Mouse (Mus musculus): ENCODE results near the gene Tas2r137. TPM values are rescaled to one million over a fixed set of nuclear protein-coding genes. Genes with fewer than 3 reads are reported as not detected.

The Tas2r137 gene
- not detected for polyA plus RNA-seq (2012; fragmentation: generic; extraction: Trizol)

DNA sequence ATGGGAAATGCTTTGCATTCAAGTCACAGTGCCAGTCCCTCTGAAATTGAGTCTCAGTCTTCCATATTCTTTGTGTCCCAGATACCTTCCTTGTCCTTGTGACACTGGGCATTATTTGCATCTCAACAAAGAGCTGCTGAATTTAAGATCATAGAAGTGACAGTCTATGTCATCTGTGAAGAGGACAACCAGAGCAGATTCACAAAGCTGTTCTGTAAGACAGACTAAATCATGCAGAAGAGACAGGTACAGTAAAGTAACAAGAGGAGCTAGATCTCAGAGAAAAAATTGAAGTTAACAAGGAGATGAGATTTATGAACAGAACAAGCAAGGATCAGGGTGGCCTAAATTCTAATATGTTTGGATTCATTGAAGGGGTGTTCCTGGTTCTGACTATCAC, at the start of gene Tas2r137:
Gene Tas2r137 (plus strand): TSS at position 301 of the 400 bp plus-strand sequence.
- H3K4me3 ChIP-seq = no peak within 1 kb of the TSS
- H3K4me2 ChIP-seq (ENCODE audit: low read depth) = no peak within 1 kb of the TSS
- no peaks in the 10 kb centered on the region for H3K27me3 ChIP-seq (ENCODE audit: control insufficient read depth, insufficient read depth, insufficient read length)
- H3K36me3 ChIP-seq (ENCODE audit: control insufficient read depth, insufficient read depth) = peaks cover 4% of the 10 kb centered on the region
- no peak for TF ChIP-seq POLR2A (IDR thresholded peaks at IDR 0.05; ENCODE audit: insufficient read length, low read depth)
- H3K79me2 ChIP-seq (ENCODE audit: control insufficient read depth, insufficient read depth) = no peaks in the 10 kb centered on the region
- H3ac ChIP-seq (ENCODE audit: control insufficient read depth, insufficient read length) = no peak within 1 kb of the TSS

GRCm38 (mm10) chr6:40441276-40441675, 49.8 kb upstream of the Tas2r137 start:
- H3K79me2 ChIP-seq (ENCODE audit: control insufficient read depth, insufficient read depth) = no peaks in the 10 kb centered on the region
- H3K4me3 ChIP-seq = no peak overlapping the region
- peaks cover 31% of the 10 kb centered on the region for H3K27me3 ChIP-seq (ENCODE audit: control insufficient read depth, insufficient read depth, insufficient read length)
- TF ChIP-seq USF1 (IDR thresholded peaks at IDR 0.05; ENCODE audit: low read depth) (no peak), REST (IDR thresholded peaks at IDR 0.05; ENCODE audit: insufficient read depth, insufficient read length) (no peak), MYOD1 (IDR thresholded peaks at IDR 0.05; ENCODE audit: control insufficient read depth in 1 of 3, insufficient read length in 2 of 3, low read depth in 2 of 3) (no peak), MAX (IDR thresholded peaks at IDR 0.05; ENCODE audit: low read depth) (no peak), TCF12 (IDR thresholded peaks at IDR 0.05; ENCODE audit: insufficient read depth, poor library complexity, severe bottlenecking) (no peak), E2F4 (IDR thresholded peaks at IDR 0.05; ENCODE audit: insufficient read depth) (no peak), MYOG (IDR thresholded peaks at IDR 0.05; ENCODE audit: control insufficient read depth in 1 of 3, insufficient read depth in 1 of 3, insufficient read length in 2 of 3, low read depth in 2 of 3) (no peak), TCF3 (IDR thresholded peaks at IDR 0.05; ENCODE audit: insufficient read length, low read depth) (no peak), CEBPB (IDR thresholded peaks at IDR 0.05; ENCODE audit: insufficient read depth, poor library complexity, severe bottlenecking) (no peak), SRF (IDR thresholded peaks at IDR 0.05; ENCODE audit: control insufficient read depth, insufficient read length, low read depth) (no peak), POLR2AphosphoS2 (IDR thresholded peaks at IDR 0.05; ENCODE audit: insufficient read length, low read depth) (no peak), POLR2A (IDR thresholded peaks at IDR 0.05; ENCODE audit: insufficient read length, low read depth) (no peak)
- no peak overlapping the region for H3K4me2 ChIP-seq (ENCODE audit: low read depth)
- no peak overlapping the region for H3ac ChIP-seq (ENCODE audit: control insufficient read depth, insufficient read length)
- no peaks in the 10 kb centered on the region for H3K36me3 ChIP-seq (ENCODE audit: control insufficient read depth, insufficient read depth)

GRCm38 (mm10) chr6:40441755-40442154, 49.3 kb upstream of the Tas2r137 start:
- Histone ChIP-seq H3ac (ENCODE audit: control insufficient read depth, insufficient read length) (no peak overlapping the region), H3K4me2 (ENCODE audit: low read depth) (no peak overlapping the region), H3K79me2 (ENCODE audit: control insufficient read depth, insufficient read depth) (no peaks in the 10 kb centered on the region), H3K4me3 (no peak overlapping the region), H3K36me3 (ENCODE audit: control insufficient read depth, insufficient read depth) (no peaks in the 10 kb centered on the region), H3K27me3 (ENCODE audit: control insufficient read depth, insufficient read depth, insufficient read length) (peaks cover 36% of the 10 kb centered on the region)
- TF ChIP-seq REST (IDR thresholded peaks at IDR 0.05; ENCODE audit: insufficient read depth, insufficient read length) (no peak), USF1 (IDR thresholded peaks at IDR 0.05; ENCODE audit: low read depth) (no peak), MYOG (IDR thresholded peaks at IDR 0.05; ENCODE audit: control insufficient read depth in 1 of 3, insufficient read depth in 1 of 3, insufficient read length in 2 of 3, low read depth in 2 of 3) (no peak), MYOD1 (IDR thresholded peaks at IDR 0.05; ENCODE audit: control insufficient read depth in 1 of 3, insufficient read length in 2 of 3, low read depth in 2 of 3) (no peak), POLR2AphosphoS2 (IDR thresholded peaks at IDR 0.05; ENCODE audit: insufficient read length, low read depth) (no peak), TCF3 (IDR thresholded peaks at IDR 0.05; ENCODE audit: insufficient read length, low read depth) (no peak)

DNA sequence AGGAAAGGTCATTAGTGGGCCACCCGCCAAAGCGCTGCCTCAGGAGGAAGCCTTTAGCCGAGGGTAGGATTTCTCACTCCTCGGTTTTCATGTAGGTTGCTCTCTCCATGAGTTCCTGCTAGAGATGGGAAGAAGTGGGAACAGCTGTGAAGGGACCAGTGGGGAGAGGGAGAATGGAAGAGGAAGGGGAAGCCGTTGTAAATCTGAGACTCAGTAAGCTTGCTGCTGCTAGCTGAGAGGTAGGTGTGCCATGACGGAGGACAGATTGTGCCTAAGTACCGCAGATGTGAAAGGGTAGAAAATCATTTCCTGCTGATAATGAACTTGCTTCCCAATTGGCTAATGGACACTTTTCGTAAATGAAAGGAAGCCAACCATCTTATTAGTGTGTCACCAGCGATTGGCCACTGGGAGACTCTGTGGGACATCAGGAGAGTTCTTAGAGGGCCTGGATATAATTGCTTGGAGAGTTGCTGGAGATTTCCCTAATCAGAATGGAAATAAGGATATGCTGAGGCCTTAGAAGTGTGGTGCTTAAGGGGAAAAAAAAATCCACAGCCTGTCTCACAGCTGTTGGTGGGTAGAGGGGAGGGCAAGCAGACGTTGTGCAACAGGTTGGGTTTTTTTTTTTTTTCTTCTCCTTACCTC, 47.6 kb upstream of the Tas2r137 start:
- TF ChIP-seq USF1 (IDR thresholded peaks at IDR 0.05; ENCODE audit: low read depth) (no peak), MYOG (IDR thresholded peaks at IDR 0.05; ENCODE audit: control insufficient read depth in 1 of 3, insufficient read depth in 1 of 3, insufficient read length in 2 of 3, low read depth in 2 of 3) (no peak), POLR2A (IDR thresholded peaks at IDR 0.05; ENCODE audit: insufficient read length, low read depth) (no peak), SRF (IDR thresholded peaks at IDR 0.05; ENCODE audit: control insufficient read depth, insufficient read length, low read depth) (no peak), CEBPB (IDR thresholded peaks at IDR 0.05; ENCODE audit: insufficient read depth, poor library complexity, severe bottlenecking) (no peak), REST (IDR thresholded peaks at IDR 0.05; ENCODE audit: insufficient read depth, insufficient read length) (no peak), E2F4 (IDR thresholded peaks at IDR 0.05; ENCODE audit: insufficient read depth) (no peak), POLR2AphosphoS2 (IDR thresholded peaks at IDR 0.05; ENCODE audit: insufficient read length, low read depth) (no peak), MYOD1 (IDR thresholded peaks at IDR 0.05; ENCODE audit: control insufficient read depth in 1 of 3, insufficient read length in 2 of 3, low read depth in 2 of 3) (no peak), TCF12 (IDR thresholded peaks at IDR 0.05; ENCODE audit: insufficient read depth, poor library complexity, severe bottlenecking) (no peak)
- Histone ChIP-seq H3K4me2 (ENCODE audit: low read depth) (no peak overlapping the region), H3K79me2 (ENCODE audit: control insufficient read depth, insufficient read depth) (no peaks in the 10 kb centered on the region), H3K36me3 (ENCODE audit: control insufficient read depth, insufficient read depth) (no peaks in the 10 kb centered on the region), H3K4me3 (no peak overlapping the region), H3ac (ENCODE audit: control insufficient read depth, insufficient read length) (no peak overlapping the region), H3K27me3 (ENCODE audit: control insufficient read depth, insufficient read depth, insufficient read length) (peaks cover 37% of the 10 kb centered on the region)

- TF ChIP-seq REST (IDR thresholded peaks at IDR 0.05; ENCODE audit: insufficient read depth, insufficient read length) (no peak), POLR2A (IDR thresholded peaks at IDR 0.05; ENCODE audit: insufficient read length, low read depth) (no peak), TCF12 (IDR thresholded peaks at IDR 0.05; ENCODE audit: insufficient read depth, poor library complexity, severe bottlenecking) (no peak)
- peaks cover 18% of the 10 kb centered on the region for H3K27me3 ChIP-seq (ENCODE audit: control insufficient read depth, insufficient read depth, insufficient read length)
- no peak overlapping the region for H3K4me3 ChIP-seq
- no peaks in the 10 kb centered on the region for H3K36me3 ChIP-seq (ENCODE audit: control insufficient read depth, insufficient read depth)
- no peaks in the 10 kb centered on the region for H3K79me2 ChIP-seq (ENCODE audit: control insufficient read depth, insufficient read depth)
- H3K4me2 ChIP-seq (ENCODE audit: low read depth) = no peak overlapping the region
- no peak overlapping the region for H3ac ChIP-seq (ENCODE audit: control insufficient read depth, insufficient read length)
These were observed 42.4 kb upstream of the Tas2r137 start for GRCm38 (mm10) chr6:40448626-40449025.
